Mouse (Mus musculus) lung, postnatal 14 days (tissue): ENCODE results near the gene Rplp2.

ENCODE experiments used
- DNase-seq: peaks from one replicate; pipeline ENCODE4 v3.0.0; 2021

Rplp2 gene

DNA sequence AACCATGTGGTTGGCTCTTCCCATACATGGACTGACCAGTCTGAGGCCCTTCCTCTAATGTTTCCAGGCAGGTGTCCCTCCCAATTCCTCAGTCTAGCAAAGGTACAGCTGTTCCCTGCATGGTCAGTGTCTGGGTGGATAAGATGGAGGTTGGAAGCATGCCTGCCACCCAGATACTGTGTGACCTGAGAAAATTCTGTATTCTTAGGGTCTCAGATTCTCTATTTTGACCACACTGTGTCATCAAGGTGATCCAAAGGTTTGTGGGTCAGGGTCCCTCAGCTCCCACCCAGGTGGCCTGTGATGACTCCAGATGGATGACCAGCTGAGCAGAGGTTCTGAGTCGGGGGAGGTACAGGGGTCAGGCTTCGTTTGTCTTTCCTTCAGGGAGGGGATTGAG lies 38.0 kb downstream of the Rplp2 start:
- DNase-seq, result no peak

DNA sequence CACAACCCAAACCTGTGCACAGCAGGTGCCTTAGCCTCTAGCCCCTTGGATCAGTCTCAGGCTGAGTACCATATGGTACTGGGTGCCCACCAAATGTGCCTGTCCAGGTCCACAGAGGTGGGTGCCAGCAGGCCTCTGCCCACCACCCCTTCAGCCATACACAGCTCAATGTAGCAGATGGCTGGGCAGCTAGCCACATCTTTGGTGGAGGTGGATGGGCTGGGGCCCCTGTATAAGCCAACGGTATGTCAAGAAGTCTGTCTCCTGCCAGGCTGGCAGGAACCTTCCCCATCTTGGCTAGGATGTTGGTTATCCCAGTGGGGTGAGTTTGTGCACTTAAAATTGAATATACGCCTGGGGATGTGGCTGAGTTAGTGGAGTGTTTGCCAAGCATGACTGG lies 38.4 kb downstream of the Rplp2 start:
- no peak for DNase-seq

DNA sequence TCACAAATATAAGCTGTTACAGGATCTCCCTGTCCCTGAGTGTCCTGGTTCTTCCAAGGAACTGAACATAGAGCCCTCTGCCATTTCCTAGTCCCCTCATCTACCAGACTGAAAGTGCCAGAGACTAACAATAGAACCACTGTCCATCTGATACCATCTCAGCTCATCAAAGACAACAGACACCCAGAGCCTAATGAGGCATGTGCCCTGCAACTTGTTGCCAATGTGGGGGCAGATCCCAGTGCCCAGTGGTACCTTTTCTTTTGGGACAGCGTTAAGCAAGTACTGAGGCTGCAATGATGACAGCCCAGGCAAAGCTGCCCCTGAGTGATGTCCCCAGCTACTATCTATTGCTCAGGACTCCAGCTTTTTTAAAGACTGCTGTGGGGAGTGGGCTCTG lies 39.1 kb downstream of the Rplp2 start:
- DNase-seq, result no peak

DNA sequence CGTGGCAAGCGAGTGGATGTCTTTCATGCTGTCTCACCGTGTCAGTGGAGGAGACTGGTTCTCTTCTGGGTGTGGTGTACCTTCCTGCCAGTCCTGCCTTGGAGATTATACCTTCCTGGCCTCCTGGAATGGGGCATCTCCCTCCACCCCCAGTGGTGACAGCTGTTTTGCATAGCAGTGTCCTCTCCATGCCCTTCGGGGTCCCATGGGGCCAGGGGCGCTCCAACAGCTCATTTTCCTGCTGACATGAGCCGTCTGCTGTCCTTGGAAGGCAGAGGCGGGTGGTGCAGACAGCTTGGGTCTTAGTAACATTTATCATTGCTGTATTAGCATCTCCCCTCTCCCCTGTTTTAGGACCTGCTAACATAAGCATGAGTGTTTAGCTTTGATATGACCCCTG lies 40.0 kb downstream of the Rplp2 start:
- no peak for DNase-seq

DNA sequence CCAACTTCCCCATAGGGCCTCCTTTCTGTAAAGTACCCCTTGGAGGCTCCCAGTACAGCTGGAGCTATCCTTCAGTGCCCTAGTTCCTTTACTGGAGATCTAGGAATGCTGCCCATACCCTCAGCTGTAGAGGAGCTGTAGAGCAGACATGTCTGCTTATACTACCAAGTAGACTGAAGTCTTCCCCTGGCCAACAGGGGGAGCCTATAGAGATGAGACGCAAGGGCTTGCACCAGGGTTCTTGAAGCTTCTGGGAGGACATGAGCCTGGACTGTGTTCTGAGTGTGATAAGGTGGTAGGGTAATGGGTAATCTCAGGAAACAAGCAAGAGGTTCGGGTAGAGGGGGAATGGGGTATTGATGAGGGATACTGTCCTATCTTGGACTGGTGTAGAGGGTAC lies 44.0 kb downstream of the Rplp2 start:
- DNase-seq, result no peak

DNA sequence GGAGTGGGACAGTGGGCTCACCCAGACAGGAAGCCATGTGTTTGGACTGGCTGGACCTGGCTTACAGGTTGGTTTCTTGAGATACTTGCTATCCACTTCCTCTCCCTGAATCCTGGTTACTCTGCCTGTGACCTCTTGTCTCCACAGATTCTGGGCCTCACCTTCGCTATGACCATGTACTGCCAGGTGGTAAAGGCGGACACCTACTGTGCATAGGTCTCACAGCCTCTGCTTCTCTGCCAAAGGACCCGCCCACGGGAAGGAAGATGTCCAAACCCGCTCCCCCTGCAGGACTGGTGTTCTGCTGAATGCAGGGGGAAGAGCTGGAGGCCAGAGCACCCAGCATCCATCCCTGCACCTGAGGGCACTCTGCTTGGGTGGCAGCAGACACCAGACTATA lies 45.6 kb downstream of the Rplp2 start:
- DNase-seq, result no peak

DNA sequence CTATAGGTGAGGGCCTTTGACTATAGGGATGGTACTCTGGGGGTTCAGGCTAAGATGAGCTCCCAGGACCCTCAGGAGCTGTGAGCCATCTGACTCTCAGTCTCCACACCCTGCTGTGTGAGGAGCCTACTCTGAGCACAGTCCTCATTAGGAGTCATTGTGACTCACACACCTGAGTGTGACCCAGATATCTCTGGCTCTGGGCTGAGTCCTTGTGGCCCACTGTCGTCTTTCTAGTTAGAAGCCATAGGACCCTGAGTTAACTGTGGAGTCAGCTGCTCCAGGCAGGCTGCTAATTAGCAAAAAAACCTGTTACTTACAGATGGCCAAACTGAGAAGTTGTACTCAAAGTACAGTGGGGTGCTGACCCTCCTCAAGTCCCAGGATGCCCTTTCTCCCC lies 46.6 kb downstream of the Rplp2 start:
- DNase-seq, result no peak

DNA sequence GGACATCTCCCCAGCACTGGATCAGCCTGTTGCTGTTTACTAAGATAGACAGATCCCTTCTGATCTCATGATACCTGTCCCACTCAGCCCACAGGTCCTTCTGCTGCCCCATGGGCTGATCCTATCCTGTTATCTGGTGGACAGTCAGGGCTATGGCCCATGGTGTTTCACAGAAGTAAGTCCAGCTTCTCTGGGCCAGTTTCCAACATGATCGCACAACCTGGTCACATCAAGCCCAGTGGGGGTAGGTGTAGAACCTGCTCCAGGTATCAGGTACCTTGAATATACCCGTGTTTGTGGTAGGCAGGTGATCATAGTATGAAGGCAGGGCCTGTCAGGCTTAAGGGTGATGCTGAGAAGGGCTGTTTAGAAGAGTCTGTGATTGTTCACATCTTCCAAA lies 48.2 kb downstream of the Rplp2 start:
- DNase-seq, result no peak

DNA sequence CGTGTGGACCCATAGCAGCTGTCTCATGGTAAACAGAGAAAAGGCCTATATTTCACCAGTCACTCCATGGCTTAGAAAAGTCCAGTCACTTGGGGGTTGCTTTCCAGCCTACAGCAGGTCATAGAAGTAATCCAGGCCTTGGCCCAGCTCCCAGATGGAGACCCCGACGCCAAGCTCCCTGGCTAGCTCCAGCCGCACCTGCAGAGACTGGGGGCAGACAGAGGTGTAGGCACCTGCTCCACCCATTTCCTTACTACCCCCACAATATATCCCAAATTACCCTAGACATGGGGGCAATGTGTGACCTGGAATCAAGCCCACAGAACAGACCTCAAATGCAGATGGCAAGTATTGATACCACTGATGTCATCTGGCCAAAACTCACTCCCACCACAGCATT lies 48.8 kb downstream of the Rplp2 start:
- no peak for DNase-seq

DNA sequence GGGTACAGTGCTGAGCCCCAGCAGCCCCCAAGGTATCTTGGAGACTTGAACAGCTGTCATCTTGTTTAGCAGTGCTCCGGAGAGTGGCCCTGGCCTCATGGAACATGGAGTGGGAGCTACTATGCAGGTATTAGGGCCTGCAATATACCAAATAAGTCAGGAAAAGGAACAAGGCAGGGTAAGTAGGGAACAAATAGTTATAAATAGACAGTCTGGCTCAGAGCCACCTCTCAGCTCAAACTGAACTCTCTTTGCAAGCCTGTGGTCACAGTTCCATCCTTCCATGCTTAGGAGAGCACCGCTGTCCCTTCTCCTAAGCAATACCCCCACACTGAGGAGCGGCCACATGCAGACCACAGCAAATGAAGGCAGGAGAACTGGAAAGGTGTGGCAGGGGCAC lies 50.4 kb downstream of the Rplp2 start:
- no peak for DNase-seq
